Mouse (Mus musculus) lung, embryonic 15.5 days (tissue): ENCODE results near the gene Snx25. TPM values are rescaled to one million over a fixed set of nuclear protein-coding genes. Genes with fewer than 3 reads are reported as not detected.
"Not testable (repeated sequence)": the region's sequence is repeated elsewhere in the genome, so short reads cannot be mapped to it uniquely, and the experiment has no call there.

ENCODE experiments used
- ATAC-seq: fragments of 200-750 bp; cut with Nextera tagmentation; 2 replicates; pipeline ENCODE4 v1.8.0; 2017; ENCODE audit warnings: moderate number of reproducible peaks, borderline replicate concordance; ENCODE audit not compliant: low FRiP score, low TSS enrichment; ENCODE audit errors: extremely low read depth
- H3K27ac ChIP-seq: fragments of 300-500 bp; sonication (generic); 2 replicates; pipeline ENCODE4 v1.5.1; 2015; ENCODE audit warnings: moderate library complexity, mild to moderate bottlenecking, inconsistent platforms
- H3K27me3 ChIP-seq: fragments of 300-500 bp; sonication (generic); 2 replicates; pipeline ENCODE4 v1.6.1; 2015; ENCODE audit warnings: inconsistent platforms
- H3K36me3 ChIP-seq: fragments of 300-500 bp; sonication (generic); 2 replicates; pipeline ENCODE4 v1.6.1; 2015; ENCODE audit warnings: inconsistent platforms
- H3K4me1 ChIP-seq: fragments of 300-500 bp; sonication (generic); 2 replicates; pipeline ENCODE4 v1.6.1; 2015; ENCODE audit warnings: inconsistent platforms
- H3K4me2 ChIP-seq: fragments of 300-500 bp; sonication (generic); 2 replicates; pipeline ENCODE4 v1.6.1; 2015; ENCODE audit warnings: inconsistent platforms, mild to moderate bottlenecking, moderate library complexity
- H3K4me3 ChIP-seq: fragments of 300-500 bp; sonication (generic); 2 replicates; pipeline ENCODE4 v1.5.1; 2015; ENCODE audit warnings: mild to moderate bottlenecking, inconsistent platforms
- H3K9ac ChIP-seq: fragments of 300-500 bp; sonication (generic); 2 replicates; pipeline ENCODE4 v1.6.1; 2015; ENCODE audit warnings: inconsistent platforms
- H3K9me3 ChIP-seq: fragments of 300-500 bp; sonication (generic); 2 replicates; pipeline ENCODE4 v1.6.1; 2016; ENCODE audit warnings: inconsistent platforms
- WGBS: fragments of 180-500 bp; shearing (Covaris S2); methylation state at CpG from one replicate; pipeline ENCODE4 v1.1.7; 2015; 5-methylcytosine and 5-hydroxymethylcytosine counted together
- polyA plus RNA-seq: library from polyadenylated mRNA; unstranded; fragments of >200 nt; fragmentation: Nextera tagmentation; extraction: Ambion mirVana; gene quantifications from 2 replicates; pipeline ENCODE4 v1.2.1, GENCODE M21; 2015

Gene Snx25
- polyA plus RNA-seq, 1 experiment from 2014 or later: 8.1 TPM

DNA sequence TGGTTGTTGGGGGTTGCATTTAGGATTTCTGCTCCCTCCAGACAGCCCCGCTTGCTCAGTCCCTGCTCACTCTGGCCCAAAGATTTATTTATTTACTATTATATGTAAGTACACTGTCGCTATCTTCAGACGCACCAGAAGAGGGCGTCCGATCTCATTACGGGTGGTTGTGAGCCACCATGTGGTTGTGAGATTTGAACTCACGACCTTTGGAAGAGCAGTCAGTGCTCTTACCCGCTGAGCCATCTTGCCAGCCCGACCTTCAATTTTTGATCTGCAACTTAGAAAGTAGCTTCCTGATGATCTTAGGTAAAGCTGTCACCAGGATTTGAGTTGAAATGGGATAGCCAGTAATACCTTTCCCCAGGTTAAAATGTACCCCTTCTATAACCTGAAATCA lies 2.2 kb downstream of the Snx25 start:
- Histone ChIP-seq H3K9ac (no peak overlapping the region), H3K27ac (no peak overlapping the region), H3K4me3 (no peak overlapping the region), H3K4me2 (no peak overlapping the region; the same call in 1 of the 2 replicates), H3K4me1 (peaks cover 18% of the 10 kb centered on the region), H3K36me3 (no peaks in the 10 kb centered on the region), H3K27me3 (peaks cover 6% of the 10 kb centered on the region), H3K9me3 (no peaks in the 10 kb centered on the region)
- ATAC-seq: no peak
- WGBS: 77% methylated on average over 9 of the region's 9 CpGs

DNA sequence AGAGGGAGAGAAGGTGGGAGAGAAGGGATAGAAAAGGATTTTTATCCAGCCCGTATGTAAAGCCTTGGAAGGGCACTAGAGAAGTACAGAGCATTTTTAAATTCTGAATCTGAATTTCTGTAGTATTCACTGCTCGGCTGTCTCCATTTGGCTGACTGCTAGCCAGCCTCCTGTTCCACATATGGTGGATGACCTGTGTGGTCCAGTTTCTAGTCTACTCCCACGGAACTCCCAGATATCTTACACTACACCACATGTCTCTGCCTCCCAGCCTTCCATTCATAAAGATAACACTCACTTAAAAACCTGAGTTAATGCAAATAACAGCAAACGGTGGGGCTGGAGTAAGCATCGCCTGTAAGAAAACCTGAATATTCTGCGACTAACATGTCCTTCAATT lies 2.7 kb downstream of the Snx25 start:
- Histone ChIP-seq H3K4me1 (peaks cover 19% of the 10 kb centered on the region), H3K27ac (no peak overlapping the region), H3K9ac (no peak overlapping the region), H3K36me3 (no peaks in the 10 kb centered on the region), H3K27me3 (peaks cover 6% of the 10 kb centered on the region), H3K9me3 (no peaks in the 10 kb centered on the region), H3K4me2 (no peak overlapping the region), H3K4me3 (no peak overlapping the region)
- no peak for ATAC-seq
- WGBS: 72% methylated on average over 6 of the region's 6 CpGs

DNA sequence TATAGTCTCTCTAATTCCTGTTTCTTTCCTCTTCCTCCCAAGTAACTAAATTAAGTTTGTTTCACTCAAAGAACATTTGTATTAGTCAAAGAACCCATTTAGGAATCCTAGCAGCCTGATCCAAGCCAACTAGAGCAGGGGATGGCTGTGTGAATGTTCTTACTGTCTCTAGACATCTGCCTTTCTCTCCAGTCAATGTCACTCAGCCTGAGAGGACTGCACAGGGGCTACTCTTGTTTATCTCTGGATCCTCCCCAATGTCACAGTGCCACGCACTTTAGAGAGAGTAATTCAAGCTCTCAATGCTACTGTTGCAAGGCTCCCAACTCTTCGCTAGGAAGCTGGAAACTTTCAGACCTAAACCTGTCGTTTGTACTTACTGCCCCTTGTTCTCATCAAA lies 5.8 kb downstream of the Snx25 start:
- Histone ChIP-seq H3K9ac (no peak overlapping the region), H3K4me2 (no peak overlapping the region), H3K4me1 (peaks cover 15% of the 10 kb centered on the region), H3K27me3 (no peaks in the 10 kb centered on the region), H3K4me3 (no peak overlapping the region), H3K27ac (no peak overlapping the region), H3K9me3 (no peaks in the 10 kb centered on the region), H3K36me3 (no peaks in the 10 kb centered on the region)
- WGBS: 35% methylated on average over 3 of the region's 3 CpGs
- ATAC-seq: no peak

DNA sequence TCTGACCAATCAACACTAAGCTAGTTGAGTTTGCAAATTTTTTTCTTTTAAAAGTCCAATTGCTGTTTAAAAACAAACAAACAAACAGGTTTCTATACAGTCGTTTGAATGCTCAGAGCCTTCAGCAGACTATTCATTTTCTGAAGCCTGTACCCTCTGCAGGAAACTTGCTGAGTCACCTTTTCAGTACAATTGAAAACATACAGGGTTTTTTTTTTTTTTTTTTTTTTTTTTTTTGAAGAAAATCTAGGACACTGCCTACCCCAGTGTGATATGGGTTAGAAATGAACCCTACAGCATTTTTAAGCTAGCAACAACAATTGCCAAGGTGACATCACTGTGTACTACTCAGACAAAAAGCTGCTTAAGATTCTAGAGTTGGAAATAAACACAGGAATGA lies 8.0 kb downstream of the Snx25 start:
- ATAC-seq: no peak
- WGBS: 22% methylated on average over 1 of the region's 1 CpGs

DNA sequence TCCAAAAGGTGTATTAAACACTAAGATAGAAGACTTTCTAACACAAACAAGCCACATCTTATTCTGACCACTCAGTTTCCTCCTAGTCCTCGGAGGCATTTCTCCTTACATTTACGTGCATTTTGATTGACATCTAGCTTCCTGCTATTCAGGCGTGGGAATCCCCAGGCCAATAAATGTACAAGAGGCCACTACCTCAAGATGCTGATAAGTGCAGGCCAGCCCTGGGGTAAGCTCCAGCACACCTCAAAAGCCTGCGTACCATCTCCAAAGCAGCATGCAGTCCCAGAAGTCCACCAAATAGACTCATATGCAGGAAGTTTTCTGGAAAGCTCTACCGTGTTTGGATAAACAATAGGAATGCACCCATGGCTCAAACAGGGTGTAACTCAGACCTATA lies 8.5 kb downstream of the Snx25 start:
- no peak for ATAC-seq
- Histone ChIP-seq H3K4me2 (no peak overlapping the region), H3K9me3 (no peaks in the 10 kb centered on the region), H3K4me3 (no peak overlapping the region), H3K27me3 (no peaks in the 10 kb centered on the region), H3K4me1 (peaks cover 7% of the 10 kb centered on the region; the same call in 1 of the 2 replicates), H3K9ac (no peak overlapping the region), H3K27ac (no peak overlapping the region), H3K36me3 (no peaks in the 10 kb centered on the region)
- 59% methylated on average over 5 of the region's 5 CpGs for WGBS

More for the DNA sequence above, 8.0 kb downstream of the Snx25 start:
- H3K27ac ChIP-seq: no peak overlapping the region
- H3K4me3 ChIP-seq: no peak overlapping the region
- no peaks in the 10 kb centered on the region for H3K9me3 ChIP-seq
- H3K4me1 ChIP-seq: peaks cover 7% of the 10 kb centered on the region; the same call in 1 of the 2 replicates
- no peak overlapping the region for H3K4me2 ChIP-seq
- no peak overlapping the region for H3K9ac ChIP-seq
- H3K27me3 ChIP-seq: no peaks in the 10 kb centered on the region
- H3K36me3 ChIP-seq: no peaks in the 10 kb centered on the region

DNA sequence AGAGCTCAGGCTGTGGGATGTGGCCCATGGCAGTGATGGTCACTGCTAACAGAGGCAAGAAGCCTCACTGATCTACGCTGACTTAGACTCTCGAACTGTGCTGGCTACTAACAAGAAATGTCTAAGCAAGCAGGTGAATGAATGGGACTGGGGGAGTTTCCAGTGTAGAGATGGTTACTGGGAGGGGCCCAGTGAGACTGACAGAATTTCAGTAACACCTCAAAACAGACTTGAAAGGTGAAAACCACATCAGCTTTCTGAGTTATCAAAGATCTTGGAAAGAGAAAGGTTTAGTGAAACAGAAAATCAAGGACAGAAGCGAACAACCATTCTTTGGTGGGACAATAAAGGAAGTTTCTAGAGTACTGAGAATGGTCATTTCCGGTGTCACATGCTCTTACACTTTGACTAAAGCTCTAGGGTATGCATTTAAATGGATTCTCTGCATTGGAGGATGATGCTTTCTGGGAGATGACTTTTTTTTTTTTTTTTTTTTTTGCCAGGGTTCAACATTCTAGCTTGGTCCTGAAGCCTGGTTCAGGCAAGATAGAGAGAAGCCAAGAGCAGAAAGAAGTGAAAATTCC lies 9.4 kb downstream of the Snx25 start:
- H3K27ac ChIP-seq: no peak overlapping the region
- no peak overlapping the region for H3K9ac ChIP-seq
- H3K4me1 ChIP-seq: peaks cover 7% of the 10 kb centered on the region; the same call in 1 of the 2 replicates
- H3K4me2 ChIP-seq: no peak overlapping the region
- H3K9me3 ChIP-seq: no peaks in the 10 kb centered on the region
- H3K27me3 ChIP-seq: no peaks in the 10 kb centered on the region
- 91% methylated on average over 4 of the region's 4 CpGs for WGBS
- no peaks in the 10 kb centered on the region for H3K36me3 ChIP-seq
- no peak overlapping the region for H3K4me3 ChIP-seq
- no peak for ATAC-seq

DNA sequence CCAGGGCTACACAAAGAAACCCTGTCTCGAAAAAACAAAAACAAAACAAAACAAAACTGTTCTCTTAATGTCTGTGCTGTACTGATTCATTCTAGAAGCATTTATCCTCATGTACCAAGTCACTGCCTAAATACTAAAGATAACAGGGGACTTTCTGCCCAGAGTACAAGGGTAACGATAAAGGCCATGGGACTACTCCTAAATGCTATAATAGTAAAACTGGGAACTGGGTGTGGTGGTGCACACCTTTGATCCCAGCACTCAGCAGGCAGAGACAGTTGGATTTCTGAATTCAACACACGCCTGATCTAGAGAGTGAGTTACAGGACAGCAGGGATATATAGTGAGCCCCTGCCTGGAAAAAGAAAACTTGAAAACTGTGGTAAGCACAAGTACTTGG lies 10.3 kb downstream of the Snx25 start:
- Histone ChIP-seq H3K27me3 (no peaks in the 10 kb centered on the region), H3K9ac (no peak overlapping the region), H3K4me1 (peaks cover 7% of the 10 kb centered on the region; the same call in 1 of the 2 replicates), H3K27ac (no peak overlapping the region), H3K4me2 (no peak overlapping the region), H3K36me3 (no peaks in the 10 kb centered on the region), H3K9me3 (no peaks in the 10 kb centered on the region), H3K4me3 (no peak overlapping the region)
- 90% methylated on average over 3 of the region's 3 CpGs for WGBS
- ATAC-seq: no peak

DNA sequence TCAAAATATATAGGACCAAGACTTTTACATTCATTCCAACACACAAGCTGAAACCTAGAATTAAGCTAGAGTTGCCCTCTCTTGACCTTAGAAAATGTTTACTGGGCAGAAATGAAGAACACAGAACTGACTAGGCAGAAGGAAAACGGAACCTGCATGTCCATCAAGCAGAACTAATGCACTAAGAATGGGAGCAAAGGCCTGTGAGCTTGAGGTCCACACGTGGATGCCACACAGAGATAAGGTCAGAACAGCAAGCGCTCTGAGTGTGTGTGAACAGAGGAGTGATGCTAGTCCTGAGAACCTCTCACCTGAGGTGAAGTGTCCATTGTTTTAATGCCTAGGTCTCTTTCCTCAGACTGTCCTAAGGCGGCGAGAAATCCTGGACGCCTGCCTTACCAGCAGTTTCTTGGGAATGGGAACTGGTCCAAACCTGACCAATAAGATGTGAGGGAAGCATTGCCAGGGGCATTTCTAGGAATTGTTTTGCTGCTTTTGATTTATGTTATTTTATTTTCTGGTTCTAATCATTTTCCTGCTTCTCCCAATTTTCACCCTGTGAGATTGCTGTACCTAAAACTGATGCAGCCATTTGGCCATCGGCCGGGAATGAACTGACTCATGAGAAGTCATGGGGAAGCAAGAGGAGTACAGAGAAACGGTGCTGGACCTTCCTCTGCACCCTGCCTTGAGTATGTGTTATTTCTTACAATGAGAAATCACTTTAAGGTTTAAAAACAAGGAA lies 11.4 kb downstream of the Snx25 start:
- no peak overlapping the region for H3K27ac ChIP-seq
- H3K4me2 ChIP-seq: no peak overlapping the region
- H3K9ac ChIP-seq: no peak overlapping the region
- WGBS: 79% methylated on average over 9 of the region's 9 CpGs
- H3K36me3 ChIP-seq: no peaks in the 10 kb centered on the region
- no peaks in the 10 kb centered on the region for H3K27me3 ChIP-seq
- no peak for ATAC-seq
- 0 out of 2 replicates have a peak, but pooled peaks cover 2% of the 10 kb centered on the region for H3K4me1 ChIP-seq
- H3K9me3 ChIP-seq: no peaks in the 10 kb centered on the region
- H3K4me3 ChIP-seq: no peak overlapping the region

DNA sequence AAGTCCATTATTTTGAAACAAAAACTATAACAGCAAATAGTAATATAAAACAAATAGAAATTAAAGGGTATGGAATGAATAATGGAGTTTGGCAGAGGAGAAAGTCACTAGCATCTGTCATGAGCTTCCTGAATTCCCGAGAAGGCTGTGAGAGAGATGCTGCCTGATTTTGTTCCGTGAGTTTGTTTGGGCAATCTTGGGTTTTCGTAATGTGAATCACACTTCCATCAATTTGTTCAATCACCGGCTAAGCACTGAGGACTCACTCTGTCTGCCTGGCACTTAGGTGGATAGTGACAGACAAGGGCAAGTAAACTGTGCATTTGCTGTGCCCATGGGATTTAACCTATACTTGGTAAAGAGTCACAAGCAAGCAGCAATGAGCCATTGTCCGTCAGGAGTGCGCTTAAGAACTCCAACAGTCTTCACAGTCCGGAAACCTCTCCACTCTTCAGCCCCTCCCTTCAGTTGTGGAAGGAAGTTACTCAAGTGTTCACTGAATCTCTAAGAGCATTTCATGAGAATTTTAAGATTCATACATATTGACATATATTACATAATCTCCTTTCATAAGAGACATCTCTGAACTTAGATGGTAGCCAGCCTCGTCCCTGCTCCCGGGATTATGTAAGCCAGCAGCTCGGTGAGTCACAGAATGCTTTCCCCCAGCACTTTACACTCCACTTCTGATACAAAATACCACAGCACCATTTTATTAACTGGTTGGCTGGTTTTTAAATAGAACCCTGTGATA lies 13.9 kb downstream of the Snx25 start:
- Histone ChIP-seq H3K9me3 (no peaks in the 10 kb centered on the region), H3K27ac (peak overlapping the region; percentile 50; the same call in 1 of the 2 replicates), H3K27me3 (no peaks in the 10 kb centered on the region), H3K4me2 (peak overlapping the region; percentile 22; the same call in 1 of the 2 replicates), H3K9ac (no peak overlapping the region), H3K36me3 (0 out of 2 replicates have a peak, but pooled peaks cover 2% of the 10 kb centered on the region), H3K4me3 (no peak overlapping the region), H3K4me1 (no peaks in the 10 kb centered on the region)
- WGBS: 59% methylated on average over 10 of the region's 10 CpGs
- ATAC-seq: no peak

DNA sequence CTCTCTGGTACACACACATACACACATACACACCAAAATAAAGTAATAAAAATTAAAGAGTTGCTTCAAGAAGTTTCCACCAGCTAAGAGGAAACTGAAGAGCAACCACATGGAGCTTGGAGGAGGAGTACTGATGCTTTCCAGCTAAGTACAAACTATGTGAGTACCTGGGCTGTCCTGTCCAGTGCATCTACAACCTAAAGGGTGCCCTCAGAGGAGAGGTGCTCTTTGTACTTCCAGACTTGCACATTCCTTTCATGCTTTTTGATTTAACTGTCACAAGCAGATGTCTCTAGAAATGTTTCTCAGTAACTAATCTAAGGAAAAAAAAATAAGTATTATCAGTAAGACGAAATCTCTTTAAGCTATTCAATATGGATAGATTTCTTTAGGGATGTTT lies 14.6 kb downstream of the Snx25 start:
- 82% methylated on average over 1 of the region's 1 CpGs for WGBS
- Histone ChIP-seq H3K4me3 (no peak overlapping the region), H3K4me1 (no peaks in the 10 kb centered on the region), H3K27ac (no peak overlapping the region), H3K27me3 (no peaks in the 10 kb centered on the region), H3K9me3 (no peaks in the 10 kb centered on the region), H3K4me2 (no peak overlapping the region), H3K36me3 (0 out of 2 replicates have a peak, but pooled peaks cover 2% of the 10 kb centered on the region), H3K9ac (no peak overlapping the region)
- no peak for ATAC-seq

DNA sequence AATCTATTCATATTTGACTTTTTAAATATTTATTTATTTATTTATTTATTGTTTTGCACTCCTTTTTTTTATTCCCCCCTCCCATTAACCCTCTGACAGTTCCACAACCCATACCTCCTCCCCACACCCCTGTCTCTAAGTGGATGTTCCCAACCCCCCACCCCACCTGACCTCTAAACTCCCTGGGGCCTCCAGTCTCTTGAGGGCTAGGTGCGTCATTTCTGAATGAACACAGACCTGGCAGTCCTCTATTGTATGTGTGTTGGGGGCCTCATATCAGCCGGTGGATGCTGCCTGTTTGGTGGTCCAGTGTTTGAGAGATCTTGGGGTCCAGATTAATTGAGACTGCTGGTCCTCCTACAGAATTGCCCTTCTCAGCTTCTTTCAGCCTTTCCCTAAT lies 16.4 kb downstream of the Snx25 start:
- not testable (repeated sequence) for H3K36me3 ChIP-seq, H3K4me2 ChIP-seq
- 92% methylated on average over 2 of the region's 2 CpGs for WGBS

DNA sequence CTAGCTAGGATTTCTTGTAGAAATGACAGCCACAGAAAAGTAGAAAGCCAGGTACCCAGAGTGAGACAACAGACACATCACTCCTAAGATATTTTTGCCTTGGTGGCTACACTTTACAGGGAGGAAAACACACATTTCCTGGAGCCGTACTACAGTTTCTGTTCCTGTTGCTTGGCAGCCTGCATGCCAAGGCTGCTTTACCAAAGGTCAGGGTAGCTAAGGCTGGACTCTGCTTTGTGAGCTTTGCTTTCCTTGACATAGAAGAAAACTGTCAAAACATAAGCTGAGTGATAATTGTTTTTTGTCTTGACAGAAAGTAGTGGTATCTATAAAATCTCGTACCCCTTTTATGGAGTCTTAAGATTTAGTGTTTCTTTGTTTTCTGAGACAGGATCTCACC lies 21.5 kb downstream of the Snx25 start:
- ATAC-seq: no peak
- Histone ChIP-seq H3K36me3 (0 out of 2 replicates have a peak, but pooled peaks cover 2% of the 10 kb centered on the region), H3K4me2 (no peak overlapping the region), H3K9me3 (no peaks in the 10 kb centered on the region), H3K4me1 (no peaks in the 10 kb centered on the region), H3K27me3 (no peaks in the 10 kb centered on the region), H3K9ac (no peak overlapping the region), H3K27ac (no peak overlapping the region), H3K4me3 (no peak overlapping the region)
- WGBS: 72% methylated on average over 2 of the region's 2 CpGs

More for the DNA sequence above, 16.4 kb downstream of the Snx25 start:
- H3K27me3 ChIP-seq, H3K27ac ChIP-seq, H3K9me3 ChIP-seq, H3K4me1 ChIP-seq, H3K9ac ChIP-seq, H3K4me3 ChIP-seq, ATAC-seq: not testable (repeated sequence)
